Mouse (Mus musculus): ENCODE measurements around the gene Radil.

The Radil gene

GRCm38 (mm10) chr5:142545014-142545795 is 5.7 kb downstream of the Radil start:
- no peak for DNase-seq (ENCODE audit: low spot score in 2 of 2)

GRCm38 (mm10) chr5:142537286-142537685 is 13.6 kb downstream of the Radil start:
- DNase-seq (ENCODE audit: low spot score in 2 of 2), result no peak

GRCm38 (mm10) chr5:142535388-142535787 is 15.5 kb downstream of the Radil start:
- no peak for DNase-seq (ENCODE audit: low spot score in 2 of 2)

- DNase-seq (ENCODE audit: low spot score in 2 of 2), result no peak
These were observed 21.0 kb downstream of the Radil start, which contains the start of gene Papolb for GRCm38 (mm10) chr5:142529915-142530314. TSS of gene Papolb (minus strand) at chr5:142530076.

GRCm38 (mm10) chr5:142524711-142525464 is 26.0 kb downstream of the Radil start:
- DNase-seq (ENCODE audit: low spot score in 2 of 2), result no peak

- DNase-seq (ENCODE audit: low spot score in 2 of 2), result no peak
These were observed 29.6 kb downstream of the Radil start for GRCm38 (mm10) chr5:142521195-142521866.

GRCm38 (mm10) chr5:142520360-142520759 is 30.5 kb downstream of the Radil start:
- no peak for DNase-seq (ENCODE audit: low spot score in 2 of 2)

- DNase-seq (ENCODE audit: low spot score in 2 of 2), result peak in 1 of 2 experiments; percentile 60
These were observed 31.9 kb downstream of the Radil start for GRCm38 (mm10) chr5:142518973-142519372.

- DNase-seq (ENCODE audit: low spot score in 2 of 2), result no peak
These were observed 38.8 kb downstream of the Radil start for GRCm38 (mm10) chr5:142512112-142512511.

- DNase-seq (ENCODE audit: low spot score in 2 of 2), result no peak
These were observed 40.9 kb downstream of the Radil start for GRCm38 (mm10) chr5:142510061-142510414.

GRCm38 (mm10) chr5:142509141-142510060 is 41.5 kb downstream of the Radil start:
- DNase-seq (ENCODE audit: low spot score in 2 of 2), result no peak

GRCm38 (mm10) chr5:142505695-142506423 is 45.0 kb downstream of the Radil start:
- no peak for DNase-seq (ENCODE audit: low spot score in 2 of 2)

GRCm38 (mm10) chr5:142504175-142504574 is 46.7 kb downstream of the Radil start:
- DNase-seq (ENCODE audit: low spot score in 2 of 2), result no peak

- peak; percentile 89 to 91 for DNase-seq (ENCODE audit: low spot score in 2 of 2)
These were observed 48.5 kb downstream of the Radil start for GRCm38 (mm10) chr5:142502414-142502813.

GRCm38 (mm10) chr5:142500918-142501317 is 50.0 kb downstream of the Radil start:
- DNase-seq (ENCODE audit: low spot score in 2 of 2), result no peak

GRCm38 (mm10) chr5:142498964-142499363 is 51.9 kb downstream of the Radil start:
- peak in 1 of 2 experiments; percentile 62 for DNase-seq (ENCODE audit: low spot score in 2 of 2)

- DNase-seq (ENCODE audit: low spot score in 2 of 2), result no peak
These were observed 55.4 kb downstream of the Radil start for GRCm38 (mm10) chr5:142495321-142496096.

- no peak for DNase-seq (ENCODE audit: low spot score in 2 of 2)
These were observed 57.6 kb downstream of the Radil start for GRCm38 (mm10) chr5:142493307-142493706.

GRCm38 (mm10) chr5:142489955-142490707 is 60.8 kb downstream of the Radil start:
- no peak for DNase-seq (ENCODE audit: low spot score in 2 of 2)

All from right cerebral cortex, postnatal 10 days (tissue).